Mouse (Mus musculus) megakaryocyte, embryonic 14.5 days (primary cell): ENCODE data around the gene Simc1.

ENCODE experiments used
- FLI1 ChIP-seq: IDR thresholded peaks from 2 replicates; pipeline ENCODE4 v1.6.1; 2012; ENCODE audit warnings: low read length, inconsistent platforms, mixed read lengths
- GATA1 ChIP-seq: IDR thresholded peaks from 3 replicates; pipeline ENCODE4 v1.6.1; 2012; ENCODE audit warnings: mixed read lengths, low read length, inconsistent platforms, borderline replicate concordance

- no peak for TF ChIP-seq GATA1
- TF ChIP-seq FLI1: no peak
These were observed 82.3 kb downstream of the Simc1 start for GRCm38 (mm10) chr13:54585831-54586230.
